Mouse (Mus musculus): ENCODE measurements at regions not wholly inside any gene's neighbourhood (a gene's known extent, or its start where the extent isn't known, plus 50 kb on each side); places are given as distances from the start of the nearest gene placed in this dataset.

DNA sequence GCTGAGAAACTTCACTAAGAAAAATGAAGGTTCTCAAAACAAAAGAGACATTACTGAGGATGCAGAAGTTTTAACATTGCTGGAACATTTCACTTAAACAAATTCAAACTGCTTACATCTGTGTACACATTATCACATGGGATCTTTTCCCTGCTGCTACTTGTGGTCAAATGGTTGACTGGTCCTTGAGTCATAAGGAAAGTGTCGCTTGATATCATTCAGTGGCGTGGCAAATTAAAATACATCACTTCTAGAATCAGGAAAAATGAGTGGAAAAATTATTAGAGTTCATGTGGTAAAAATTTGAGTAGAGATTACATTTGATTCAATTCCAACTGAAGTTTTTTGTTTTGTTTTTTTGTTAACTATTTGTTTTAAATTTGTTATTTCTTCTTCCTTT lies 420.2 kb upstream of the Adgrl2 start:
- no peak for DNase-seq

DNA sequence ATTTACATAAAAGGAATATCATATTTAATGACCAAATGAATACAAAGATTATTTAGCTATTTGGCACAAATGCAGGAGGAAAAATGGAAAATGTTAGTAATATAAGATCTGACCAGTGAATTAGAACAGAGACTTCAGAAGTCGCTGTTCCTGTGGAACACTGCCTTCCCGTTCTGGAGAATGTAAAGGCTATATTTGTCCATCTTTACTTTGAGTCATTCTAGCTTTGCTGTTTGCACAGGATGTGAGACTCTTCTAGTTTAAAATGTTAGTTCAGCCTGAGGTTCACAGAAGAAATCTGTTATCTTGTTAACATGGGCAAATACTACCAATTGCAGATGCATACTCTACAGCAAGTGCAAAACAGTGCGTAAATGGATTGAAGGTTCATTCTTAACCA lies 418.5 kb upstream of the Adgrl2 start:
- DNase-seq = no peak

GRCm38 (mm10) chr3:149405872-149406271 lies 415.5 kb upstream of the Adgrl2 start:
- DNase-seq = no peak

DNA sequence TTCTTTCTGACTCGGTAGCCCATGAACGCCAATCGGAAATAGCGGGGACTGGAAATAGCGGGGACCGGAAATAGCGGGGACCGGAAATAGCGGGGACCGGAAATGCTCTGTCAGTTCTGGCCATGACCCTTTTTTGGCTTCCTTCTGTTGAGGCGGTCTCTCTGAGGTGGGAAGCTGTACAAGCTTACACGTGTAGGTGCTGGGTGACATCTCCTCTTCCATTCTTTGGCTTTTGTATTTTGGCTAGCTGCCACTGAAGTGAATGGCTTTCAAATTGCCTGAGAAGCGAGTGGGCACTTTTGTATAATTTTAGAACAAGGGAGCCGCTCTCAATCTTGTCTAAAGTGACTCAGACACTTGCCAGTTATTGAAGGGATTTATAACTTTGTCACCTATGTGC lies 414.3 kb upstream of the Adgrl2 start:
- no peak for DNase-seq

GRCm38 (mm10) chr3:149402496-149402895 lies 412.1 kb upstream of the Adgrl2 start:
- DNase-seq = no peak

DNA sequence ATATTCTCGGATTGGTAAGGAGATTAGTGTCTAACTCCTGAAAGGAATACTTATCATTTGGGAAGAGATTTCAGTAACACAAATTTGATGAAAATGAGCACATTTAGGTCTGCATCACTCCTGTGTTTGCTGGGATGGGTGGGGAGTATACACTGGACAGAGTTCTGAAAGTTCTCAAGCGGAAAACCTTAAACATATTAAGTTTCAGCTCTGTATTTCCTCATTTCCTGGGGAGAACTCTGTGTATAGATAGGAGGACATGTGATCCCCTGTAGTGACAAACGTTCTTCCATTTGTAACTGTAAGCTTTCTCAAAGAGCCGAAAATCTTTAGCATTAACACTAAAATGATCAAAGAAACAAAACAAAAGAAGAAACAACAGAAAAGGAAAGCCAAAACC lies 404.7 kb upstream of the Adgrl2 start:
- no peak for DNase-seq

GRCm38 (mm10) chr3:149393317-149394172 lies 403.2 kb upstream of the Adgrl2 start:
- DNase-seq = no peak

- DNase-seq = no peak
These were observed 401.8 kb upstream of the Adgrl2 start for GRCm38 (mm10) chr3:149392164-149392563.

DNA sequence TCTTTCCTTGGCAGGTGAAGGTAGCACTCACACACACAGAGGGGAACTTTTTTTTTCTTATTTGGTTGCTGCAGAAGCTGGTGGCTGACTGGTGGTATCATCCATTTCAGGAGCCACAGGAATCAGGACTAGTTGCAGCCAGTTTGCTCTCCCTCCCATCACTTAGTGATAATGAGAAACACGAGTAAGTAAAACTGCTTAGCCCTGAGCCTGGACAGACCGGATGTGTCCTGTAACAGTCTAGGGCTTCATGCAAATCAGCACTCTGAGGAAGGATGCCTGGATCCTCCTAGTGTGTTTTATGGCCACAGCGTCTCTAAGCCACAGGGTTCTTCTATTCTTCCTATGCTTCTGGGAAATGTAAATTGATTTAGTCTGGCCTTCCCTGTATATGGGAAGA lies 397.2 kb upstream of the Adgrl2 start:
- DNase-seq = no peak

GRCm38 (mm10) chr3:149386027-149386426 lies 395.7 kb upstream of the Adgrl2 start:
- no peak for DNase-seq

DNA sequence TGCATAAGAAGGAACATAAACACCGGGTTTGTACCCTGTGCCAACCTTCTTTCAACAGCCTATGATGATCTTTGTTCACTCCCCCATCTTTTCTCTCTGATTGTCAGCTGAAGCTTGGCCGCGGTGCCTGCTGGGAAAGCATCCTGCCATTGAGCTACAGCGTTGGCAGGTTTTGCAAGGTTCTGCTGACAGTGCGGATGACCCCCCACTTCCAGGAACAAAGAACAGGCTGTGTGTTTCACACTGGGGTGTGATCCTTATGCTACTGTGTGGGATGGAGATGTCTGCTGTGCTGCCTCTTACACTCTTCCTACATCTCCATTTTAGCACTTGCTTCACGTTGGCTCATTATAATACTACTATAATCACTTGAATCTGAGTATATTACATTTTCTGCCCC lies 395.0 kb upstream of the Adgrl2 start:
- DNase-seq = no peak

DNA sequence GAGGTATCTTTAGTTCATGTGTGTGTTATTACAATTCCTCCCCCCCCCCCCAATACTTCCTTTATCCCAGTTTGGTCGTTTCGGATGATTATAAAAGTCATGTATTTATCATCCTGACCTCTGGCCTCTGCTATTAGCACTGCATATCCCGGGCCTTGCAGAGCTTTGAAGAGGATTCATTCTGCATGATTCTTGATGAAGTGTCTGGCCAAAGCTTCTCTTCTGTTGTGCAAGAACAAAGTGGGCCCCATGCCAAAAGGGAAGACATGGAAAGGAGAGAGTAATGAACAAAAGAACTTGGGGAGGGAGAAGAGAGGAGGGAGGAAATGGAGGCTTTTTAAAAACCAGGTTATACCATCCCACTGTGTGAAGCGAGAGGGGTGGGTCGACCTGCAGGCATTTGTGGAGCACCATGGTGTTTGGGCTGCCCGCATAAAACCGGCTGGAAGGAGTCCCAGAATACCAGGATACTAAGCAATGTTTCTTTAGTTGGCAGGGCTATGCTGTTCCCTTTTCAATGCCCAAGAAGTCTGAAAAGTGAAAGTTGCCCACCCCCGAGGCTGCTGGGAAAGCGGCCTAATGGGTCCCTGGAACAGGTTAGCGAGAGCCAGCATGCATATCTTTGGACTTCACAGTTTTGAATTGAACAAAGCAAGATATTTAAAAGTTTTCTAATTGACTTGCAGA lies 391.3 kb upstream of the Adgrl2 start:
- peak; percentile 17 for DNase-seq

GRCm38 (mm10) chr3:149381051-149381450 lies 390.7 kb upstream of the Adgrl2 start:
- DNase-seq = no peak

- DNase-seq = no peak
These were observed 389.6 kb upstream of the Adgrl2 start for GRCm38 (mm10) chr3:149379866-149380472.

DNA sequence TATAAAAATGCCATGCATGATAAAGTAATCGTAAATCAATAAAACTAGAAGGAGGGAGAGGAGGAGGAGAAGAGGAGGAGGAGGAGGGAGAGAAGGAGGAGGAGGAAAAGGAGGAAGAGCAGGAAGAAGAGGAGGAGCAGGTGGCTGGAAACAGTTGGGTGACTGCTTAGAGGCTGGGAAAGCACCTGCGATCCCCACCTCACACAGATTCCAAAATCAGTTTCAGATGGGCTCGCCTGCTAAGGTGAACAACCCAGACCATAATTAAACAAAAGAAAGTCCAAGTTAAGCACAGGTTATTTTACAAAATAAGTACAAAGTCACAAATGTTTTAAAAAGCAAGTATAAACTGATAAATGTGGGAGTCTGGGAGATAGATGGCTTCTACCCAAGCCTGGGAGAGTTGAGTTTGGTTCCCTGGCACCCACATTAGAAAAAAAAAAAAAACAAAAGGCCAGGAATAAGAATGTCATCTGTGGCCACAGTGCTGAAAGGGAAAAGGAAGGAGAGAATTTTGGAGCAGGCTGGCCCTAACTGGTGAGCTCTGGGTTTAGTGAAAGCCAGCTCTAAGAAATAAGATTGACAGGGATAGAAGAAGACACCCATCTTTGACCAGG lies 389.0 kb upstream of the Adgrl2 start:
- no peak for DNase-seq

GRCm38 (mm10) chr3:149371439-149371838 lies 381.1 kb upstream of the Adgrl2 start:
- no peak for DNase-seq

- no peak for DNase-seq
These were observed 380.3 kb upstream of the Adgrl2 start for GRCm38 (mm10) chr3:149370517-149371227.

GRCm38 (mm10) chr3:149367888-149368287 lies 377.5 kb upstream of the Adgrl2 start:
- no peak for DNase-seq

DNA sequence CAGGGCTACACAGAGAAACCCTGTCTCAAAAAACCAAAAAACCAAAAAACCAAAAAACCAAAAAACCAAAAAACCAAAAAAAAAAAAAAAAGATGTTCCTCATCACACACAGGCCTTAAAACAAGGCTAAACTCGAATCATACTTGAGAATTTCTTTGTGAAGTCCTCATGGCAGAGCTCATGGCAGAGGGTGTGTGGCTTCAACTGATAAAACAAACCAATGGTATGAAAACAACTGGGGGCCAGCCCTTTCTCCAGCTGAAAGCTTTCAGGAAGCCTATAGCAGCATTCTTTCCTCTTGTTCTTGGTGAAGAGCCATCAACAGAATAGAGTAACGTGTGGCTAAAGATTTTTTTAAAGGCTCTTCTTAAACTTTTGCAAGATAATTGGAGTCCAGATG lies 369.8 kb upstream of the Adgrl2 start:
- DNase-seq = no peak

- DNase-seq = no peak
These were observed 368.3 kb upstream of the Adgrl2 start for GRCm38 (mm10) chr3:149358570-149359193.

DNA sequence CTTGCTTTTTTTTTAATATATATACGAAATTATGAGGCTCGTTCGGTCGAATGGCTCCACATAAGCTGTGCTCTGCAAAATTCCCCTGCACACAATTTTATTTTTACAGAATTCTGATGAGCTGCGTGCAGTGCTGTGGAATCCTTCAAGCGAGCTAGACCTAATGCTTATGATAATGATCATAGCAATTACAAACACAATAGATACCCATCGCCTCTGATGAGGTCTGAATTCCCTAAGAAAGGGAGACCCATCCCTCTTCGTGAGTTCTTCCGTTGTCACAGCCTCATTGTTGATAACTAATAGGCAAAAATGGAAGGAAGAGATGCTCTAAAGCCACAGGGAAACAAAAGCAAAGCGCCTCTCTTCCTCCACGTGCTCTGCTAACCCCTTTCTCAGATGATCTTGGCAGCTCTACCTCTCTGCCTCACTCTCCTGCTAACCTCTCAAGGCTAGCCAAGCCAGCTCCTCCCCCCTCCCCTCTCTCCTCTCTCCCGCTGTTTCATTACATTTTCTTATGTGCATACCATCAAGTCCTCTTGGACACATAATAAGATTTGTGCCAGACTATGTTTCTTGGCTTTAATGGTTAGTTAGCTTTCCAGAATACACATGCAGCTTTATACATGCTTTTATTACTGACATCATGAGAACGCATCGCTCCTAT lies 367.7 kb upstream of the Adgrl2 start:
- DNase-seq = no peak

DNA sequence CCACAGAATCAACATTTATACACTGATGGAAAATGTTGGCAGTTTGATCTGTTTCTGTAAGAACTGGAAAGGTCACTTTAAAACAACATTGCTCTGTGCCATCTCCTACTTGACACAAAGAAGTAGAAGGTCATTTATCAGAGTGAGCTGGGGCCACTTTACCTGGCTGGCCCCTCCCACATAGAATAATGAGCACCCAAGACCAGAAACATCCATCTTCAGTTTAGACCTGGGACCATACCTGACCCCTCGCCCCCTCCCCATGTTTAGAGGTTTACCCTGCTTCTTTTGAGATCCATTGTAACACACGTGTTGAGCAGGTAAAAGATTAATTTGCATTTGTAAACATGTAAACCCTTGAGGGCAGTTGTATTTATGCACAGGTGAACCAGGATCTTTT lies 366.8 kb upstream of the Adgrl2 start:
- DNase-seq = no peak
